Mouse (Mus musculus) frontal cortex, postnatal 25 days (tissue): ENCODE results near the gene Rin2.
"Not testable (repeated sequence)": the region's sequence is repeated elsewhere in the genome, so short reads cannot be mapped to it uniquely, and the experiment has no call there.

Experiments used
- DNase-seq, 2 experiments: peaks; one replicate each; pipeline ENCODE4 v3.0.0; 2022; ENCODE audit warnings: low spot score in 2 of 2

The Rin2 gene

DNA sequence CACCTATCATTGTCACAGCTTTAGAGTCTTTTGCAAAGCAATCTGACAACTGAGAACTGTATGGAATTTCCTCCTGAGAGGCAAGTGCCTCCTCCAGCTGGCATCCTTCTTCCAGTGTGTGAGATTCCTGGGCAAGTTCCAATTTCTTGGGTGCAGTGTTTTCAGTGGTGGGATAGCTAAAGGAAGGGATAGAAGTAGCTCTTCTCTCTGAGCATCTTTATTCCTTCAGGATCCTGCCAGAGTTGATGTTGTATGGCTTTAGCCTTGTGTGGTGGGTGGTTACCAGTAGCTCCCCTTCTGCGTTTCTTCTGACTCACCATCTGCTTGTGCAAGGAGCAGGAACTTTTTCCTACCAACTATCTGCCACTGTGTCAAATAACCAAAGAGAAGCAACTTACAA is 9.1 kb downstream of the Rin2 start:
- no peak for DNase-seq

DNA sequence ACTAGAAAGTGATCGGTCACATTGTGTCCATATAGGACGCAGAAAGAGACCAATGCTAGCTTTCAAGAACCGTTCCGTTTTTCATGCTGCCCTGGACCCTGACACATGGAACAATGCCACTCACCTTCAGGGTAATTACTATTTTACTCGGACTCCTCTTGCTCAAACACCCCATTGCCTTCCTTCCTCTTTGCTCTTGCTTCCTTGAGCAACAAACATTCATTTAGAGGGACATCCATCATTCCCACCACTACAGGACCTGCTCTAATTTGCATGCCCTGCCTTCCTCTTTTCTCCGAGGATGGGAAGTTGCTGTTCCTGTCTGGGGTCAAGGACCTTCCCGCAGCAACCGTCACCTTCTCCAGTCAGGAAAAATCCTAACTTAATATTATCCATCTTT is 9.9 kb downstream of the Rin2 start:
- no peak for DNase-seq

DNA sequence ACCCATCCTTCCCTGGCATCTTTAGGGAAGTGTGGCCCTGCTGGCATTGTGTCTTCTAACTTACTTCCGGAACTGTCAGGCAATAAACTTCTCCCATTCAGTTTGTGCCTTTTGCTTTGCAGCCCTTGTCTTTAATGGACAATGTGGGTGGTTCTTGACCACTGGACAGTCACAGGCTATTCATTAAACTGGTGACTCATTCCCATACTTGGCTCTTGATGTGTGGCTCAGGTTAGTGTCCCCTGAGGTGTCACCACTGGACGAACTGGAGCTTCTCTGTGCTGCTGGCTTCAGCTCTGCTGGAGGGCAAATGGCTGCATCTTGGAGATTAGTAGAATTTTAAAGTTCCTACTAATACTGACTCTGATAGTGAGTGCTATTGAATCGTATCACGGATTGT is 11.0 kb downstream of the Rin2 start:
- DNase-seq, result no peak

DNA sequence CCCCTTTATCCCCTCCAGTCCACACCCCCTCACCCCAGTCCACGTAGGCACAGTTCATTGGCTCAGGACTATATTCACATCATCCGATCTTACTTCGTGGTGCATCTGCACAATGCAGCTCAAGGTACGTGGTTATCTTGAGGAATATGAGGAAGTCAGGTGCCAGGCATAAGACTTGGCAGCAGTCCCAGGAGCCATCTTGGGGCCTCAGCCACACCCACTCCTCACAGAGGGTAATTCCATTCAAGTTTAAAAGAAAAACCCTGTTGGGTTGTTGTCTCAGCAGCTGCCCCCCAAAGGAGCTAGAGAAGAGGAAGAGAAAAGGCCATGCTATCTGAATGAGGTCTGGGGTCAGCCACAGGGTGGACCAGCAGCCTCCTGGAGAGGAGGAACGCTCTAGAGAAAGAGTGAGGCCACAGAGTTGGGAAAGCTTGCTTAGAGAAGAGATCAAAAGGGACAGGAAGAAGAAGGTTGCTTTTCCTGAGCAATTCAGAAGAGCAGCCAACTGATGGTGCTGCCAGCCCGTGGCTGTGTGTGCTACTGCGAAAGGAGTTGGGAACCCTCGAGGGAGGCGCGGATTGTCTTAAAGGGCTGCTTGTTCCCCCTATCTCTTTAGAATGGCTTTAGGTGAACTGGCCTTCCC is 16.5 kb downstream of the Rin2 start:
- DNase-seq, result no peak

DNA sequence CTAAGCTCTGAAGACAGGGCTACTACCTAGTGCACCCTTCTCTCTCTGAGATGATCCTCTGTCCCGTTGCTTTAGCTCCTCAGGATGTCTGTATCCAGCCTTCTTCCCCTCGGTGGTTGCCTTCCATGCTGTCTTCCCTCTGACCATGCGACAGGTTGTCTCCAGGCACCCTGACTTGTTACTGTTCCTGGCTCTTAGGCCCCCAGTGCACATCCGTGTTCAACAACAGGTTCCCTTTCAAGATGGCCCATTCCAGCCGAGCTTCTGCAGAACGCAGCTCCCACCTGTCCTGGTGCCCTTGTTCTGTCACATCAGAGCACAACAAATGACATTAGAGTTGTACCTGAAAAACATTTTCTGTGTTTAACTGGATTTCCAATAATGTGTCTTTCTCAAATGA is 22.1 kb downstream of the Rin2 start:
- DNase-seq, result no peak

DNA sequence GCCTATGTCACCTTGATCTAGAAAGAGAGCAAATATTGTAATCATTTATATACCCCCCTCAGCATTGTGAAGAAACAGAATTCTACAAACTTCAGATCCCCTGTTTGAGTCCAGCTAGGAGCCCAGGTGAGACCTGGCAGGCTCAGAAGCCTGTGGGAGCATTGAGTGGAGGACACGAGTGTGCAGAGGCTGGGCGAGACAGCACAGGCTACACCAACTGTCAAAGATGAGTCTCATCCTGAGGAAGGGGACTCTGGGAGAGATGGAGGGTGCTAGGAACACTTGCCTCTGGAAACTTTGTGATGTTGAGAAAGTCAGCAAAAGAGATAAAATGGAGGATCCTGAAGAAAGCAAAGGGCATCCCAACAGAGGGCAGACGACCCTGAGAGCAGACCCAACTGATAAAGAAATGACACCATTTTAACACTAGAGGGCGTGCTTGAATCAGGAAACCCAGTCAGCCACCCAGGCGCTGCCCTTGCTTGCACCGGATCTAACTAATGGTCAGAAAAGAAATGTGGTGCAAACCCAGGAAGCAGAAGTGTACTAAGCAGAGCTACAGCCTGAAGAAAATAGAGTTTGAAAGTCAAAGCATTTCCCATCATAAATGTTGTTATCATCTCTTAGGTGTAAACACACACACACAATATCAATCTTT is 24.5 kb downstream of the Rin2 start:
- peak in 1 of 2 experiments; percentile 28 for DNase-seq

DNA sequence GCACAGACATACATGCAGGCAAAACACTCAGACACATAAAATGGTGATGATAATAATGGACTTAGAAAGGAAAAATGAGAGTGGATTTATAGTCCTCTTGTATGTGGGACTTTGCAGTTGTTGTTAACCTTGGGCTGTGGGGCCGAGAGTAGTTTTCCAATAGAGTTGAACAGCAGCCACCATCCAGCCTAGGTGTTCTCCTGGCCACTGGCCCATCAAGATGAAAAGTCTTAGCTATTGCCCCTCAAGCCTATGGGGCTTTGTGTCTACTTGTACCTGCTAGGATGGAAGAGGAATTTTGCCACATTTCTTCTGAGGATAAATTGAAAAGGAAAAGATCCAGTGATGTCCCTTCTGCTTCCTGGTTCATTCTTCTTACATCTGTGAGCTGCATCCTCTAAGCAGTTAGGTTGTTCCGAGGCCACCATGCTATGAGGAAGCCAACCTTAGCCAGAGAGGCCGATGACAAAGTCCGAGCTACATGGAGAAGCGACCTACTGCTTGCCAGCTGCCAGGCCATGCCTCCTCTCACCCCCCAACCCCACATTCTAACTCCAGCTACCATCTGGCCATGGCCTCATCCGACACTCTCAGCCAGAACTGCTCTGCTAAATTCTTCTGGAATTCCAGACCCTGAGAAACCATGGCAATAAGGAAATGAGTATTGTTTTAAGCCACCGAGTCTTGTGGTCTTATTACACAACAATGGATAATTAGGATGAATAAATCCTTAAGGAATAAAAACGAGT is 25.4 kb downstream of the Rin2 start:
- DNase-seq, result no peak

DNA sequence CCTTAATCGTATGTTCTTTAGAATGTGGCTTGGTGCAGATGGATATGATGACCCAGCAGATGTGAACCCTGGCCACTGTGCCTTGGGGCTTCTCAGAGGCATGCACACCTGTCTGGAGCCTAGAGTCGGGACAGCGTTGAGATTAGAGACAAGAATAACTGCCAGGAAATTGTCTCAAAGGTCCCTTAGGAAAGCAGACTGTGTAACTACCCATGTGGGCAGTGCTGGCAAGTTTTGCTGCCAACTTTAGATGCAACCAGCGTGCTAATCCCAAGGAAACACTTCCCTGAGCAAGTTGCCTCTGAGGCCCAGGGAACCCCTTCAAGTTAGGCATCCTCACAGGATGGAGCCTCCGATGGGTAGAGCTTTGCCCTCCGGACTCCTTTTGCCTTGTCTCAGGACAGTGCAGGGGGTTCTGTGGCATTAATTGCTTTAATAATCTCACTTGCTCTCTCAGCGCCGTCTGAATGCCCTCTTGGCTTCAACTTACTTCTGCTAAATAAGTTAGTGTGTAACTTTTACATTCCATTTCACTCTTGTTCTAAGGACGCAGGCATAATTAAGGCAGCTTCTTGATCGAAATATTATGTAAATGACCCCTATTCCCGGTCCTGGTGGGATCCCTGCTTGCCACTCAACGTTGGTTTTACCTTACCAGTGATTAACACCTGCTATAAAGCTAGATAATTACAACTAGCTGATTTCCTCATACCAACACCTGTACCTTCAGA is 26.8 kb downstream of the Rin2 start:
- DNase-seq, result no peak

DNA sequence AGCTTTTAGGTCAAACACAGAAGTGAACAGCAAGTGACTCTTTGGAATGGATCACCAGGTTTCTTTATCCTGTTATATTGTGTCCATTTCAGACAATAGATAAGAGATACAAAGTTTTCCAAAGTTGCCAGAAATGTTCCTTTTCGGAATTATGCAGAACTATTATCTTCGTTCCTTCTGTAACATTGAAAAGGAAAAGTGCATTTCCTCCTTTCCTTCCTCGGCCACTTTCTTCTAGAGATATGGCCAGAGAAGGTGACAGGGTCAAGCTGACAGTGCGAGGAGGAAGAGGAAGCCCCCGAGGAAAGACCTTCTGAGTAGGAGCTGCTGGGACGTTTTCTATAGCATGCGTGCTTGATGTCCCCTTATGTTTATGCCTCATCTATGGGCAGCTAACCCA is 29.7 kb downstream of the Rin2 start:
- no peak for DNase-seq

DNA sequence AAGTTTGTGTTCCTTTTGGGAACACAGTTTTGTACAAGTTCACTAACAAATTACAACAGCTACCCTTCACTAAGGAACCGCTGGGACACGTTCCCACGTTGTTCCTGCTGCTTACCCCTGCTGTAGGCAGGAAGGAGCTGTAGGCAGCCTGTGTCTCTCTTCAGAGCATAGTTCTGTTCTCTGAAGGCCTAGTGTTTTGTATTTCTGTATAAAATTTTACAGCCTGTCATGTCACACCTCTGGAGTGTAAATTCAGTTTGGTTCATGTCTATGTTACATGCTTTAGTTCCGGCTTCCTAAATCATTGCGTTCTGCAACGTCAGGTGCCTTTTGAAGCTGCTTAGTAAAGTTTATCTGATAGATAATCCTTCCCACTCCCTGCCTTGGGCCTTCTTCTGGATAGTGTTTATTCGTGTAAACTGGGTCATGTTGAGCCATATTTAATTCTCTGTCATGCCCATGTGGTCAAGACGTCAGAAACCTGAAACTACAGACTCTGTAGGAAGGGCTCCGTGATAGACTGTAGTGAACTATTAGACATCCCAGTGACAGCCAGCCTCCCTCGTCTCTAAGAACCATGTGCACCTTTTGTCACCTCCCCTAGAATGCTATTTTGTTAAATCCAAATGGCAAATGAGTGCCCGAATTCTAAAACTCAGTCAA is 34.8 kb downstream of the Rin2 start:
- DNase-seq, result no peak

DNA sequence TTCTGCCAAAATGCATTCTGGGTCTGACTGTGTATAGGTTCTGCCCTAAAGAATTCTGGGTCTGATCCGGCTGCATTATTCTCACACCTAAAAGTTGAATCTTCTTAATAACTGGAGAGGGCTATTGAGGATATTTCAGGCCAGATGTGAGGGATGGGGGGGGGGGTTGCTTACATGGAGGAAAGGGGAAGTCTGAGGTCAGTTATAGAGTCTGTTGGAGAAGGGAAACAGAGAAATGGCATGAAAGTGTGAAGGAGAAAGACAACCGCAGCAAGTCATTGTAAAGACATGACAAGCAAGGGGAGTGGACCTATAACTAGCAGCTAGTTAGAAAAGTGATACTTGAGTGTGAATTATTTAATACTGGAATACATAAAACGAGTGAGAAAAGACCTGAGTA is 36.5 kb downstream of the Rin2 start:
- no peak for DNase-seq

DNA sequence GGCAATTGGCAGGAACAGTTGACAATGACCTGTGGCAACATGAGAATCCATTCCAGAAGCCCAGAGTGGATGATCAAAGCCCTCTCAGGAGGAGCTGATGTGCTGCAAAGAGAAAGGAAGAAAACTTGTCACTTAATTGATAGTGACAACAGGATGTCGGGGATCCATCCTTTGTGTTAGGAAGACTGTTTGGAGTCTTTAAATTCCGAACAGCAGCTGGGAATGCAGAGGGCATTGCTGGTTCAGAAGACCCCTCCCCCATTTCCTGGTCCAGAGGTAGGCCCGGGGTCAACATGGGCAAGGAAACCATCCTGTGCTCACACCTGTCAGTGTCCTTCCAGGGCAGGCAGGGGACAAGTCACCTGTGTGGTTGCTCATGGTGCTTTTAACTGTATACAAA is 37.0 kb downstream of the Rin2 start:
- no peak for DNase-seq

DNA sequence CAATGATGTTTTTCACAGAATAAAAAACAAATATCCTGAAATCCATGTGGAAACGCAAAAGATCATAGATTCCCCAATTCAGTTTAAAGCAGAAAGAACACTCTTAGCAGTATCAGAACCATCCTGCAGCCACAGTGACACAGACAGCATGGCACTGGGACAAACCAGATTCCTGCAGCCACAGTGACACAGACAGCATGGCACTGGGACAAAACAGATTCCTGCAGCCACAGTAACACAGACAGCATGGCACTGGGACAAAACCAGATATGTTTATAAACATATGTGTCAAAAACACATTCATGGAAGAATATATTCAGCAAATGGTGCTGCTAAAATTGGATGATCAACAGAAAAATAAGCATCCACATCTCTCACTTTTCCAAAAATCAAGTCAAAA is 42.5 kb downstream of the Rin2 start:
- no peak for DNase-seq

DNA sequence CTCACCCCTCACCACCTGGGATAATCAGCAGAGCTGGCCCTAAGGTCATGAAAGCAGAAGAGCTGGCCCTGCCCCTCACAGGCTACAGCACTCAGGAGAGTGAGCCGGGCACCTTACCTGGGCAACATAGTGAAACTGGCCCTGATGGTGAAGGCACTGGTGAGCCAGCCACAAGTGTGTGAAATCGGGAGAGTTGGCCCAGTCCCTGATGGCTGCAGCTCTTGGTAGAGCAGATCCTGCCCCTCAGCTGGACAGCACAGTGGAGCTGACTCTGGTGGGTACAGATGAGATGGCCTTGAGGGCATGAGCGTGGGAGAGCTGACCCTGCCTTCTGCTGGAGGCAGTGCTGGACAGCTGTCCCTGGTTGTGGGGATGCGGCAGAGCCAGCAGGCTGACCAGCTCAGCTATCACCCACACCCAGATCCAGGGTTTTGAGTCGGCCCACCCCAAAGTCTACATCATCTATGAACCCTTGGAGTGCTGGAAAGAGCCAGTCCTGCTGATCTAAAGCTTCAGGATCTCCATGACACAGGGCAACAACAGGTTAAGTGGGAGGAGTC is 43.7 kb downstream of the Rin2 start:
- DNase-seq, result no peak

DNA sequence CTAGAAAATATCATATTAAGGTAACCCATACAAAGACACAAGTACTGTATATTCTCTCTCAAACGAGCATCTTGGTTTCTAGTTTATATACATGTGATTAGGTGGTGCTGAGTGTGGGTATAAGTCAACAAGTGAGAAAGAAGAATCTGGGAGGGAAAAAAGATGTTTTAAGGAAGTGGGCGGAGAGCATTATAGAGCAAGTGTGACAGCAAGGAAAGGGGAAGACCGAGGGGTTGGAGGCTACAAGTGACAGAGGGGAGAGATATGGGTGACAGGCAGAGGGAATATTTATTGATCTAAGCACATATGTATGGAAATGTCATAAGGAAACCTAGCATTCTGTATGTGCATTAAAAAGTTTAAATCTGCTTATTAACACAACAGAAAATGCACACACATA is 45.1 kb downstream of the Rin2 start:
- no peak for DNase-seq

DNA sequence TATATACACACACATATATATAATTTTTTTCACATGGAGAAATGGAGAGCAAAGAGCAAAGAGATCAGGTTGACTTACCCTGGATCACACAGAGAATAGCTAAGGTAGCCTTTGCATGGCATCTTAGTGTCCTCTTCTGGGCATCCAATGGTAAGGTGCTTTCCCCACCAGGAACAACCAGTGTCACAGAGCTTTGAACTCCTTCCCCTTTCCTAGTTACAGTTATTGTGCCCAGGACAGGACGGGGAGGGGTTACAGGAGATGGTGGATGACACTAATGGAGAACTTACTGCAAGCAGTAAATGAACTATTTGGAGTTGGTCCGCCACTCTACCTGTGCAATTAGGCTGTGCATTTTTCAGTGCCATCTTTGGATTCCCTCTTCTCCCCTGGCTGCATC is 45.7 kb downstream of the Rin2 start:
- DNase-seq, result no peak

DNA sequence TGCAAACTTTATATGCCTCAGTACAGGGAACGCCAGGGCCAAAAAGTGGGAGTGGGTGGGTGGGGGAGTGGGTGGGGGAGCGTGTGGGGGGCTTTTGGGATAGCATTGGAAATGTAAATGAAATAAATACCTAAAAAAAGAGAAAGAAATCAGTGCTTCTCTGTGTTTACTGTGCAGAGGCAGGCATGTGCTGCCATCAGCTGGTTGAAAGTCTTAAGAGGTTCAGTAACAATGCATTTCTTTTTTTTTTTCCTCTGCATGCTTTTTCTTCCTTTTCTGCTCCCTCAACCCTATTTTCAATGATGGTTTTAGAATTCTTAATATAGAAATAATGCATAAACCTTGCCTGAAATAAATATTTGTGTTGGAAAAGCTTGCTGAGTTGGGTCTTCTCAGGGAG is 47.3 kb downstream of the Rin2 start:
- not testable (repeated sequence) for DNase-seq

DNA sequence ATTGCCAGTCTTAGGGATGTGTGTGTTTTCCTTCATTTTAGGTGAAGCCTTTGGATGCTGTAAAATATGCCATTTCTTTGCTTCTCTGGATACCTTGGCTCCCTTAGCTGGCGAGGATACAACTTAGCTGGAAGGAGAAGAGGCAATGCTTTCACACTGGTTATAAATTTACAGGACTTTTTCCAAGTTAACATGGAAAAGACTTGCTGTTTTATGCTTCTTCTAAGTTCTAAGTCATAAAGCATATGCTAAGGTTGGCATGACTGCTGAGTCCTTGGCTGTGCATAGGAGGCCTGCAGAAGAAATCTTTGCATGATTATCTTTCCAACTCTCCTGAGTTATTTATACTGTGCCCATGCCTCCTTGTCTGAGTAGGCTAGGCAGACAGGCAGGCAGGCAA is 49.3 kb downstream of the Rin2 start:
- no peak for DNase-seq

DNA sequence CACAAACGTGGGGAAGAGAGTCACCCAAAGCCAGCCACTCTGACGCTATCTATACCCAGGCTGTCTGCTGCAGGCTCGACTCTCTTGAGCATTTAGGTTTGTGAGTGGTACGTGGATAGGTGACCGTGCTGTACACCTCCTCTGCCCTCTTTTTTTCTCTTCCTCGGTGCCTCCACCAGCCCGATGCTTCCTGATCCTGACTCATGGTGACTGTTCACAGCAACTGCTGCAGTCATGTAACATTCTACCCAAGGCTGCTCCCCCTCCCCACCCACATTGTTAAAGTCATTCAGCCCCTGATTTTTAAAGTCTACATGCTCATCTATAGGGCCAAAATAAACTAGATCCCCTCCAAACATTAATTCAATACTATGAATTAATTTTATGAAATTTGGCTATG is 54.4 kb downstream of the Rin2 start:
- no peak for DNase-seq

DNA sequence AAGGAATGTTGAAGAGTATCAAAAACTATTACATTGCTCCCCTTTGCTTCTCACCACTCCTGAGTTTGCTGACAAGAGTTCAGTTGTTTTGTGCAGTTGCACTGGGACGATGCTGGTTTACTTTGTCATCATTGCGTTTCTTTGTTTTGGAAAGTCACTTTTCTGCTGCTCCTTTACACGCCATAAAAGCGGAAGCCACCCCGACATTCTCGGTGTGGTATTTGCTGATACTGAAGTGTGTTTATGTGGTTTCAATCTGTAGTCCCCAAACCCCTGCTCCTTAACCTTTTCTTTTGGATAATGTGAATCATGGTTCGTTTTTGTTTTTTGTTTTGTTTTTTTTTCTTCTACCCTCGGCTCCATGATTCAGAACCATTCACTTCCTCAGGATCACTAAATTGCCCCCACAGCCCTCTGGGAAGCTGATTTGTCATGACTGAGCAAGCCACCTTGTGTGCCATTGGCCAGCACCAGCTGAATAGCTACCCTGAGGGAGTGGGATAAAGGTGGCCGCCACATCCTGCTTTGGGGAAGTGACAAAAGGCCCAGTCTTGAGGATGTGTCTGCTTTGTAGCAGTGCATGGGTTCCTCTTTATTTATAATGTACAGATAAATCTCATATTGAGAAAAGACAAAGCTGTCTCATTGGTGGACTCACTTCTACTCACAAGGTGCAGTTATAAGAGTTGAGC is 55.3 kb downstream of the Rin2 start:
- DNase-seq, result no peak

DNA sequence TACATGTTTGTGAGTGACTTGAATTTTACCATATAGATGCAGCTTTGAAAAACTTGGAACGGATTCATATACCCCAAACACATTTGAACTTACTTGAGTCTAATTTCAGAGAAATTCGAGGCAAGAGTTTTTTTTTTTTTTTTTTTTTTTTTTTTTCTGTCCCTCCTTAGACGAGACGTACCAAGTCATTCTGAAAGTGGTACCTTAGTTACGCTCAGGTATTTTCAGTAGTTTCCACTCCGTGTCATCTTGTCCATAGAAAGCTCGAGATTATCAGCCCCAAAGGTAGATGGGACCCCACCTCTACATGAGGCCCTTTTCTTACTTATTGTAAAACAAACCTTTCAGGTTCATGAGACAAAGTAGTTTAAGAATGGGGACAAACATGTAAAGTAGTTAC is 55.9 kb downstream of the Rin2 start:
- no peak for DNase-seq
